Mouse (Mus musculus) B cell, adult 2 months (primary cell): ENCODE measurements at regions not wholly inside any gene's neighbourhood (a gene's known extent, or its start where the extent isn't known, plus 50 kb on each side); places are given as distances from the start of the nearest gene placed in this dataset.

Source experiments
- DNase-seq, 2 experiments: peaks; one replicate each; pipeline ENCODE4 v3.0.0; 2022

DNA sequence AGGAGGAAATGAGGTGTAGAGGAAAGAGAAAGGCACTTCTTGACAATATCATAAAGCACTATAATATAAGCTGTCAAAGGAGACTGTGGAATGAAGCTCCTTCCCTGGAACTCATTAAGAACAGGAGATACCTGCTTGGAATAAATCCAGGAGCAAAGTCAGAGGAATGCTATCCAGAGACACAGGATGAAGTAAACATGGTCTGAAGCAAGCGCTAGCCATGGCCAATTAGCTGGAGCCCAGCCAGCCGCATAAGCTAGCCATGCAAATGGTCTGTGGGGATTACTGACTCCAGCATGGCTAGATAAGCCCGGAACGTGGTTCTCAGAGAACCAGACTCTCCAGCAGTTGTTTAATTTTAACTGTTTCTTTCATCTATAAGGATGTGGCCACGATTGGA, 54.9 kb upstream of the Gpc3 start:
- DNase-seq, result no peak

- peak; percentile 7 to 45 for DNase-seq
Measured at GRCm38 (mm10) chrX:52679045-52679444, 65.3 kb upstream of the Gpc3 start.

GRCm38 (mm10) chrX:52694392-52694791, 80.6 kb upstream of the Gpc3 start:
- no peak for DNase-seq

- no peak for DNase-seq
Measured at GRCm38 (mm10) chrX:52699615-52700014, 85.9 kb upstream of the Gpc3 start.

DNA sequence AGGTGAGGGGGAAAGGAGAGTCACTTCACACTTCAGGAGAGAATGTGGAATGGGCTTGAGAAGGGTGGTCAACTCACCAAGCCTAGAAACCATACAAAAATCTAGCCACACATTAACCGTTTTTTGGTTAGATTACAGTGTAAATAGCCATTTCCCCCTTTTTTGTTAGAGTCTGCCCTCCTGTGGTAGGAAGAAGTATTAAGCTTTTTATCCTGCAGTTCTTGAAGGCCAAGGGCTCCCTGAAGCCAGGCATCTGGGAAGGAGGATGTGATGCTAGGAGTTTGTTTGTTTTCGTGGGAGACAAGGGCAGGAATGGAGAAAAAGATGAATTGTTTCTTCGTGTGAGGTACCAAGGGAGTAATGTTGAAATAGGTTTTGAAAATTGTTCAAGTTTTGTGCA, 73.5 kb upstream of the Ccdc160 start:
- peak in 1 of 2 experiments; percentile 7 for DNase-seq

- DNase-seq, result no peak
Measured at GRCm38 (mm10) chrX:52738116-52738515, 52.9 kb upstream of the Ccdc160 start.
